Mouse (Mus musculus): ENCODE results near the gene Cyp4f40.
"Not testable (repeated sequence)": the region's sequence is repeated elsewhere in the genome, so short reads cannot be mapped to it uniquely, and the experiment has no call there.

Gene Cyp4f40

DNA sequence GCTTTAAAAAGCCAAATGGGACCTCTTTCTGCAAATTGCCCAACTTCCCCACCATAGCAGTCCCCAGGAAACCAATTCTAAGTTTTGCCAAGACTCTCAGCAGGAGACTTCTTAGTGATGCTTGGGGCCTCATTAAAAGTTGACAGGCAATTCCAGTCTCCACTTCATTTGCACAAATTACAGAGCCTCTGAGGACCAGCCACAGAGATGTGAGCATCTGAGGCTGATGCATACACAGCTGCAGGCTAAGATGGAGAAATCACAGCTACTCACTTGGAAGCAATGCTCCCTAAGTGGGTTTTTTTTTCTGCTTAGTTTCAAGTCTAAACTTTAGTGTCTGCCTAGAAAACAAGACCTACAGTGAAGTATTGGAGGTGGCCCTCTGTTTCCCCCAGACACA lies 51.8 kb downstream of the Cyp4f40 start:
- DNase-seq (ENCODE audit: extremely low read depth, low read depth), result not testable (repeated sequence)

DNA sequence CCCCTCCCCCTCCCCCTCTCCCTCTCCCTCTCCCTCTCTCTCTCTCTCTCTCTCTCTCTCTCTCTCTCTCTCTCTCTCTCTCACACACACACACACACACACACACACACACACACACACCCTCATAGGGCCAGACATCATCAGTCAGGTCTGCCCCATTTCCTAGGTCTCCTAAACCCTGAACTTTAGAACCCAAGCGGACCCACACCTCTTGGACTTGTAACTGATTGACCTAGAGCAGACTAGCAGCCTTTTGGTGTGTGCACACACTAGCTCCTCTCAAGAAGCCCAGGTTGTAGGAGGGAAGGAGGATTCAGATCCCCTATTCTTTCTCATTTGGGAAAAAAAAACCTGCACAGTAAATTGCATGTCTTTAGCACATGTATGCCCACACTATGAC lies 63.5 kb downstream of the Cyp4f40 start:
- not testable (repeated sequence) for DNase-seq (ENCODE audit: extremely low read depth, low read depth)

DNA sequence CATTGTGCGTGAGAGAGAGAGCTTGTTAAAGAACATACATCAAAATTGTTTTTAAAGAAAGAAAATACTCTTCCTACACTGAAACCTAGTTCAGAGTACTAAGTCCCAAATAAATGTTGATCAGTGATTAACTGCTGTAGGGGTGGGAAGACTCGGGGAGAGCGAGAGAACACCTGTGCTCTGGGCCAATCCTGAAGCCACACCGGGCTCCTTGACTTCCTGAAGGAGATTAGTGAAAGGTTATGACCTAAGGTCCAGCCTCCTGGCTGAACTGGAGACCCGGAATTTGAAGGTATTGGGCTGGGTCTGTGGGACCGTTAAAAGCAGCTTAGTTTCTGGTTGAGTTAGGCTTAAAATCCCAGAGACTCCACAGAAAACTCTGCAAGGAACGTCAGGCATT lies 64.1 kb downstream of the Cyp4f40 start:
- no peak for DNase-seq (ENCODE audit: extremely low read depth, low read depth)

DNA sequence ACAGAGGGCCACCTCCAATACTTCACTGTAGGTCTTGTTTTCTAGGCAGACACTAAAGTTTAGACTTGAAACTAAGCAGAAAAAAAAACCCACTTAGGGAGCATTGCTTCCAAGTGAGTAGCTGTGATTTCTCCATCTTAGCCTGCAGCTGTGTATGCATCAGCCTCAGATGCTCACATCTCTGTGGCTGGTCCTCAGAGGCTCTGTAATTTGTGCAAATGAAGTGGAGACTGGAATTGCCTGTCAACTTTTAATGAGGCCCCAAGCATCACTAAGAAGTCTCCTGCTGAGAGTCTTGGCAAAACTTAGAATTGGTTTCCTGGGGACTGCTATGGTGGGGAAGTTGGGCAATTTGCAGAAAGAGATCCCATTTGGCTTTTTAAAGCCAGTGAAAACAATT lies 67.7 kb downstream of the Cyp4f40 start:
- not testable (repeated sequence) for DNase-seq (ENCODE audit: extremely low read depth, low read depth)
